Mouse (Mus musculus) left cerebral cortex, adult 2 months (tissue): ENCODE measurements around the gene Clec16a. TPM values are rescaled to one million over a fixed set of nuclear protein-coding genes. Genes with fewer than 3 reads are reported as not detected.

Experiments
- DNase-seq, 2 experiments: peaks; one replicate each; pipeline ENCODE4 v3.0.0; 2021 to 2022; ENCODE audit warnings: low spot score in 2 of 2, mixed read lengths in 1 of 2; ENCODE audit errors: extremely low spot score in 1 of 2
- H3K27ac ChIP-seq: fragments of 200-600 bp; 2 replicates; pipeline ENCODE4 v1.8.1; 2022
- H3K4me3 ChIP-seq: fragments of 200-600 bp; 2 replicates; pipeline ENCODE4 v1.8.1; 2022
- CTCF ChIP-seq: fragments of 200-600 bp; IDR thresholded peaks from 2 replicates; pipeline ENCODE4 v1.8.1; 2022; ENCODE audit warnings: antibody characterized with exemption, mild to moderate bottlenecking, moderate library complexity
- intact Hi-C: fragments of 180-260 bp; cut with DNase I; formaldehyde crosslinking; loops from one replicate; pipeline ENCODE4 v1.15.1; 2025
- total RNA-seq, 2 experiments: library from RNA; stranded (reverse); gene quantifications; 2 replicates each; pipeline ENCODE4 v1.2.3; 2021

Gene Clec16a
- total RNA-seq, 2 experiments from 2014 or later = 105 to 106 TPM

DNA sequence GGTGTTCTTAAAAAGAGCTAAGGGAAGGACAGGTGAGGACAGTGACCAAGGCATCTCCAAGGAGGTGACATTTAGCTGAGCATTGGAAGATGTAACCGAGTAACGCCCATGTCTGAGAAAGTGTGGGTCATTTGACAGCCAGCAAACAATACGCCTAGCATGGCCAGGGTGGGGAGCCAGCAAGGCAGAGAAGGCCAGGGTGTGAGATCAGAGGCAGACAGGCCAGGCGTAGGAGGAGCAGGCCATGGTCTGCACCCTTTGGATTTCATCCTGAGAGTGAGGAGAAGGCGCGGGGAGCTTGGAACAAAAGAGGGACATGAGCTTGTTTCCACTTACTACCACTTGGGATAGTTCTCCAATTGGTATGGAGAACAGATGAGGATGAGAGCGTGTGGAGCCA, 64.8 kb downstream of the Clec16a start:
- no peak for TF ChIP-seq CTCF
- H3K27ac ChIP-seq = no peak overlapping the region
- intact Hi-C loops = no loop called here
- DNase-seq = no peak
- H3K4me3 ChIP-seq = no peak overlapping the region

DNA sequence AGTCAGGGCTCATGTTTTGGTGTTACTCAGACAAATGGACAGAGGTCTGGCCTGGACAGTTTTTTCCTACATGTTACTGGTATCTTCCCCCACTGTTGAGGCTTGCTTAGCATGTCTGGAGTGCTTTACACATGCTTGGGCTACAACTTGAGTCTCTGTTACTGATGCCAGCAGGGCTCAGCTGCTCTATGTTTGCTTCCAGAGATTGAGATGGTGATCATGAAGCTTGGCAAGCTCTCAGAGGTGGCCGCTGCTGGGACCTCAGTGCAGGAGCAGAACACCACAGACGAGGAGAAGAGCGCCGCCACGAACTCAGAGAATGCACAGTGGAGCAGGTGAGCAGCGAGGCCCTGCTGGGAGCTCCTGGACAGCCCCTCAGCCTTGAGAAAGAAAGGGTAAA, 65.7 kb downstream of the Clec16a start:
- Histone ChIP-seq H3K4me3 (no peak overlapping the region), H3K27ac (no peak overlapping the region)
- no peak for TF ChIP-seq CTCF
- intact Hi-C loops = no loop called here
- no peak for DNase-seq

DNA sequence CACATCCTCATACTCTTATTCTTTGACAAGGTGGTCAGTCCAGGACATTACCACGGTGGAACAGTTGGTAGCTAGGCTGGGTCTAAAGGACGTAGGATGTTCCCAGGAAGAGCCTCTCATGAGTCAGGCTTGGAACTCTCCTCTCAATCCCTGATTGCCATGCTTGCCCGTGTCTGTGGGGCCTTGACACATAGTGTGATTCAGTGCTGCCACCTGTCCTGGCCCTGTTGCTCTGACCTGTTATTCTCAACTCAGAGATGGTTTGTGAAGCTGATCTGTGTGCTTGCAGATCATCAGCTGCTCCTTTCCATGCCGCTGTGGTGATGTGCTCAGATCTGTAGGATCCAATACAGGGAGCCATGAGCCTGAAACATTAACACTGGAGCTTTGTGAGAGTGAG, 66.2 kb downstream of the Clec16a start:
- H3K4me3 ChIP-seq = no peak overlapping the region
- no peak overlapping the region for H3K27ac ChIP-seq
- no peak for DNase-seq
- no peak for TF ChIP-seq CTCF
- intact Hi-C loops = no loop called here

DNA sequence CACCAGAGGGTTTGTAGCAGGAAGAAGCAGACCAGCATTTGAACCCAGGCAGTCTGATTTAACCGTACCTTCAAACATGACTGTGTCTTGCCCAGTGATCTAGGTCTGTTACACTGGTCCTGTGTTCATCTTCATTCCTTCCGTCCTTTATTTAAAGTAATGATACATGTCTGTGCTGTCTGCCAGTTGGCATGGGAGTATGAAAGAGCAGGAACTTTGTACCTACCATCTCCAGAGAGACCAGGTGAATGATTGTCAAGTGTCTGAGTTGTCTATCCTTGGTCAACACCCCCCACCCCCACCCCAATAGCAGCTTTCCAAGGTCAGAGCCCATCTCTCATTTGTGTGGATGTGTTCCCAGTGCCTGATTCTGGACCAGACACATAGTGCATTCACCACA, 68.9 kb downstream of the Clec16a start:
- no peak for DNase-seq
- no peak for TF ChIP-seq CTCF
- intact Hi-C loops = no loop called here

DNA sequence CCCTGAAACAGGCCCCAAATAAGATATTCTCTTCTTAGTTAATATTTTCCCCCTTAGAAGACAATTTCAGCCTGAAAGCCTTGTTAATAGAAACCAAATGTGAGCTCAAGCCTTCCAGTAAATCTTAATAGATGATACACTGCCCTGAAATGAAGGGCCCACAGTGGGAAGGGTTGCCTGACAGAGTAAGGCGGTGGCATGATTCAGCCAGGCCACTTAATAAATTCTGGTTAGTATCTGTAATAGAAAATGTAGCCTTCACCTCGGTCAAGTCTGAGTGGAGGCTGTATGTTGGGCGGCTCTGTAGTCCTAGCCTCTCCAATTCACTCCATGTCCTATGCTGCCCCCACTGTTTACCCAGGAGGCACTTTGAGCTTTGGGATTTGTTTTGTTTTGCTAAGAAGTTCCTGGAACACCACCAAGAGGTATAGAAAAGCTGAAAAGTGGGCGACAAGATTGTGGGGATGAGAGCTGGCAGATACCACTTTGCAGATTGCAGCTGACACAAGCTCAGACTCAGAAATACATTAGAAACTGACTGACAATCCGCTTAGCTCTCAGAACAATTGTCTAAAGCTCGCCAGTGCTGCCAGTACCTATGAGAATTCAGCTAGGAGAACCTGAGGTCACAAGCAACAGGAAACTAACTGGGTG, 75.9 kb downstream of the Clec16a start:
- peak in 1 of 2 experiments; percentile 22 for DNase-seq
- H3K4me3 ChIP-seq = no peak overlapping the region
- intact Hi-C loops = no loop called here
- no peak for TF ChIP-seq CTCF
- H3K27ac ChIP-seq = peak overlapping the region; percentile 57

More for the DNA sequence above, 68.9 kb downstream of the Clec16a start:
- H3K27ac ChIP-seq = no peak overlapping the region
- no peak overlapping the region for H3K4me3 ChIP-seq

DNA sequence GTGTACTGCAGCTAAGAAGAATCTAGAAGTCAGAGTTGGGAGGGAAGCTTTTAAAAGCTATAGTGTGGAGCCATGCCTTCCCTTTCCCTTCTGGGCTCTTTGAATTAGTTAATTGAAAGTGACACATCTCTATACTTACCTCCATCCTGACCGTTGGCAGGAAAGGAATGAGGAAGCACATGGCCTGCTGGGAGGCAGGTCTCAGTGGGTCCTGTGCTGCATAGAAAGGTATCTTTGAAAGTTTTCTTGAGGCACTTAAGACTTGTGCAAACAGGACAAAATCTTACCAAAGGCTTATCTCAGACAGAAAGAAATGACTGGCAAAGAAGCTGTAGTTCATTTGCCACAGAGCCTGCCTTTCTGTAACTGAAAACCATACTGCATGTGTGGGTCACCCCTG, 76.6 kb downstream of the Clec16a start:
- H3K27ac ChIP-seq = peak overlapping the region; percentile 57
- intact Hi-C loops = no loop called here
- no peak for TF ChIP-seq CTCF
- H3K4me3 ChIP-seq = no peak overlapping the region
- no peak for DNase-seq

DNA sequence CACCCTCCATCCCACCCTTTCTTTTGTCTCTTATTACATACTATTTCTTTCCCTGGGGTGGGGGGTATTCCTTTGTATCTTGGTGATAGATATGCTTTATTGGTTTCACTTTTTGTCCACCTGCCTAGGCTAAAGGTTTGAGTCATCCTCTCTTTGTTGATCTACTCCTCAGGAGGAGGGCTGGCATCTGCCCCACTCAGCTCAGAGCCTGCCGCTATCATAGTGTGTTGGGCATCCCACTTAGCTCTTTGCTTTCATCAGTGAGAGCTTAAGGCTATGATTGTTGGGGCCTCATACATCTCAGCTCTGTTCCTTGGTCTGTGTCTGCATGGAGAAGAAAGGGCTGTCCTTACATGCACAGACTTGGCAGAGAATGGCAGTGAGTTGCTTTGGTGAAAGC, 81.0 kb downstream of the Clec16a start:
- intact Hi-C loops = no loop called here
- no peak for TF ChIP-seq CTCF
- Histone ChIP-seq H3K27ac (peak overlapping the region; percentile 73), H3K4me3 (no peak overlapping the region)
- no peak for DNase-seq

DNA sequence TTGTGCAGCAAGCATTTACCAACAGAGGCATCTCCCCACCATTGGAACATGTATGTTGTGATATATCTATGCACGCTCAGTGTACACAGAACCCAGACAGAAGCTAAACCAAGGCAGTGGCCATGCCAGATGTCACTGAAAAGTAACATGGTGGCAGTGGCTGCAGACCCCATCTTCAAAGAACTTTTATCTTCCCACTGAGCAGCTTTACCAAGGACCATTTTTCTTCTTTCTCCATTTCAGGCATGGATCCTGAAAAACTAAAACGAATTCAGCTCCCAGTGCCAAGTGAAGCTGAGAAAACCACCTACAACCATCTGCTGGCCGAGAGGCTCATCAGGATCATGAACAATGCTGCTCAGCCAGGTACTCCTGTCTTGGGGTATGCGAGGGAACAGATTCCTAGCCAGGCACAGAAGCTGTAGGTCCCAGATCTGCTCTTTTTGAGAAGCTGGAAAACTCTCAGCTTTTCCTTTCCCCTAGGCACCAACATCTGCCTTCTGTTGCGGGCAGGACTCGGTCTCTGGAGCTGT, 82.1 kb downstream of the Clec16a start:
- Histone ChIP-seq H3K27ac (peak overlapping the region; percentile 81), H3K4me3 (no peak overlapping the region)
- DNase-seq = peak in 1 of 2 experiments; percentile 60
- intact Hi-C loops = no loop called here
- TF ChIP-seq CTCF = no peak

DNA sequence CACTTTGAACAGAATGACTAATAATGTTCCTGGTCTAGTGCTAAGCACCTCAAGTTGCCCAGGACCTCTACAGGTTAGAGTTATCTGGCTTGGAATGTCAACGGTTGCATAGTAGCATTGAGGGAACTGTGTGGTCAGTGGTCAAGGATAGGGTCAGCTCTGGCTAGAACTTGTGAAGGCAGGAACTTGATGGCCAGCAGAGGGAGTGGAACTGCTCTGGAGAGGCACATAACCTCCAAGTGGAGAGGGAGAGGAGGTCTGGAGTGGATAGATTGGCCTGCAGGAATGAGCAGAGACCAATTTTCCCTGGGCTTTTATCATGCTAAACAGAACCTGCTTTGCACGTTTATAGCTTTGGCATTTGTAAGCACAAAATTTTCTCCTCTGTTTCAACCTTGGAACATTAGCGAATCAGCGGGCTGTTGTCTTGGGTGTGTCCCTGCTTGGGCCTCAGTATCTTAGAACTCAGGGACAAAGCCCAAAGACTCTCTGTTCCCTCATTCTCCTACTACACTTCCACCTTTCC, 83.0 kb downstream of the Clec16a start:
- H3K4me3 ChIP-seq = no peak overlapping the region
- intact Hi-C loops = no loop called here
- no peak for DNase-seq
- H3K27ac ChIP-seq = peak overlapping the region; percentile 69
- TF ChIP-seq CTCF = no peak; the same call in 1 of the 2 replicates

DNA sequence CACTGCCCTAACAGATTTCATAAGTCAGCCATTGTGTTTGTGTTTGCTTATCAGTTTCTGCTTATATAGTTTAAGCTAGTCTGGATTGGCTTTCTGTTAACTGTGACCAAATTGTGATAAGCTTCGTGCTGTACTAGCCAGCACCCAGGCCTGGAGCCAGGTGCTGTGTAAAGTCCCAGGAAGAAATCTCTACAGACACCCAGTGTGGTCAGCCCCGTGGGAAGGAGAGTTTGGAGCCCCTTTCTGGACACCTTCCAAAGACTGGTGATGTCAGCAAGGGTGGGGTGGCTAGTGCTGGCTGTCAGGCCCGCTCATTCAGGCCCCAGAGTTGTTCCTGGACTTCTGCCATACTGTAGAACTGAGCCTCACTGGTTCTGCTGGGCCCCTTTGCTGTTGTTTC, 83.8 kb downstream of the Clec16a start:
- intact Hi-C loops = no loop called here
- Histone ChIP-seq H3K4me3 (no peak overlapping the region), H3K27ac (no peak overlapping the region)
- TF ChIP-seq CTCF = no peak
- no peak for DNase-seq

DNA sequence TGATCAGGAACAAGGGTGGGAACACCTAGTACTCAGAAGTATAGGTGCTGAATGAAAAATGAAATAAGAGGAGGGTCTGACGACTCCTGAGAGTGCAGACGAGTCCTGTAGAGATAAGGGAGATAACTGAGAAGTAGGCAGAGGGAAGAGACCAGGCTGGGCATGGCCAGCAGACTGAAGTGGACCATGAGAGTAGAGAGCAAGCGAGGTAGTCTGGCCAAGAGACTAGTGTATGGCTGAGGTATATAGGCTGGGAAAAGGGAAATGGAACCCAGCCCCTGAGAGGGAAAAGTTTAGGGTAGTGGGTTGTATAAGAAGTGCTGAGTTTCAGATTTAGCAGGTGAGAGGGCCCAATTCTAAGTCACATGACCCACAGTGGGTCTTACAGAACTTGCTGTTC, 84.2 kb downstream of the Clec16a start:
- TF ChIP-seq CTCF = no peak
- Histone ChIP-seq H3K4me3 (no peak overlapping the region), H3K27ac (no peak overlapping the region)
- intact Hi-C loops = no loop called here
- DNase-seq = no peak

DNA sequence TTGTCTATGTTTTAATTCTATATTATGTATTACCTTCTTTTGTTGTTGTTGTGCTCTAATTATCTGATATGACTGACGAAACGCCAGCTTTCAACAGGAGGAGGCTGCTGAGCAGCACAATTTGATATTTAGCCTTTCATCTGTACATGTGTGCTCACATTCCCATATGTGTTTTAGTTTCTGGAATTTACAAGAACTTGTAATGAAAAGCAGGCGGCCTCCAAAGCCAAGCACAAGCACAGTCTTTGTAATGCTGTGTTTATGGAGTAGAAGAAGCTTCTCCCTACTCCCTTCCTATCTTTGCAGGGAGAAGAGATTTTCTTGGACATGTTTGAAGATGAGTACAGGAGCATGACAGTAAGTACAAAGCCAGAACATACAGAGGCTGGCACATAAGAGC, 89.8 kb downstream of the Clec16a start:
- Histone ChIP-seq H3K4me3 (no peak overlapping the region), H3K27ac (no peak overlapping the region)
- no peak for DNase-seq
- intact Hi-C loops = no loop called here
- no peak for TF ChIP-seq CTCF

DNA sequence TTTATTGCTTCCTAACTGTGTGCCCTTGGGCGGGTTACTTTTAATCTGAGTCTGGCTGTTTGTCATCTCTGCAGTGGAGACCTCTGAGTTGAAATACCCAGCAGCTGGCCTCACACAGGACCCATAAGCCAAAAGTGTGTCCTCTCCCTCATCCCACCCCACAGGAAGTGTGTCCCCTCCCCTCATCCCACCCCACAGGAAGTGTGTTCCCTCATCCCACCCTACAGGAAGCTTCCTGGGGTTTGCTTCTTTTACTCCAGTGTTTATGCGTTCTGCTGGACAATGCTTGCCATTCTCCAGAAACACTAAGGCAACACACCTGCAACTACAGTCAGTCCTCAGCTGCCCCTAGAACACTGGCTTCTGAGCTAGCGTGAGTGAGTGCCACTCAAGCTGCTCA, 92.8 kb downstream of the Clec16a start:
- no peak for DNase-seq
- TF ChIP-seq CTCF = no peak
- Histone ChIP-seq H3K27ac (no peak overlapping the region), H3K4me3 (no peak overlapping the region)
- intact Hi-C loops = no loop called here
